Comparison of ENCODE assay signal across 17 mouse cellular contexts in the genomic region with DNA sequence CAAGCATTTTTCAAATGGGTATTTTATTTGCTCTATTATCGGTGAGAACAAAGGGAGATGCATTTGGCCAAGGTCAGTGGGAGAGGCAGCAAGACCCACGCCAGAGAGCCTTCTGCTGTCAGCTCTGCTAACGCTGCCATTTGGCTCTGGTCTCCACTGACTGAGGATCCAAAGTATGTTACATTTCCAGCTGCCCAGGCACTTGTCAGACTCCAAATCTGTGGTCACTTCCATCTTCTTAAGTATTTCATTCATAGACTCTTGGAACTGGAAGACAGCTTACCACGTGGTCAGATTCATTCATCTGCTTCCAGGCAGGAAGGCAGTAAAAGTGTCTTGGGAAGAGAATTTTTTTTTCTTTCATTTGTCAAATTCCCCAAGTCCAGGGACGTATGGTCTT.
DNase-seq lines count a peak whose midpoint lies in the region; ATAC-seq and TF ChIP-seq lines count a peak whose summit lies in the region.
"Had no signal": no experiment of that assay in that cellular context is flagged by ENCODE, and none has a peak within 500 bp of the region (broad histone marks: within the 10 kb centered on the region; RNA-seq: fewer than 3 reads in every experiment).

No protein-coding gene starts in this region.

- no peak for ATAC-seq in heart, embryonic 12.5 days (ENCODE audit: insufficient number of reproducible peaks, low FRiP score)
- peak; percentile 52; the same call in 1 of the 2 replicates for ATAC-seq in lung, embryonic 15.5 days (ENCODE audit: borderline replicate concordance, extremely low read depth, low FRiP score, low TSS enrichment)
- ATAC-seq: activated CD4-positive, CD25-positive, alpha-beta regulatory T cell, adult 4 months had no signal

- intact Hi-C loops in heart, postnatal 14 days (cut with DNase I), result no loop called here

- no peaks in the 10 kb centered on the region for H3K9me3 ChIP-seq in heart, embryonic 12.5 days (replicated peaks)
- no peaks in the 10 kb centered on the region for H3K9me3 ChIP-seq in lung, embryonic 15.5 days
- H3K9me3 ChIP-seq: limb, embryonic 13.5 days; midbrain, embryonic 12.5 days had no signal

- H3K4me2 ChIP-seq in heart, embryonic 12.5 days, result no peak overlapping the region
- H3K4me2 ChIP-seq in lung, embryonic 15.5 days, result no peak overlapping the region
- H3K4me2 ChIP-seq: hindbrain, embryonic 14.5 days; limb, embryonic 13.5 days; midbrain, embryonic 12.5 days had no signal

- no peak for TF ChIP-seq CTCF in lung, adult 2 months (IDR thresholded peaks at IDR 0.05; ENCODE audit: insufficient read depth, low read length)

- no peaks in the 10 kb centered on the region for H3K27me3 ChIP-seq in heart, embryonic 12.5 days (replicated peaks)
- H3K27me3 ChIP-seq in lung, embryonic 15.5 days, result no peaks in the 10 kb centered on the region
- H3K27me3 ChIP-seq: limb, embryonic 13.5 days; midbrain, embryonic 12.5 days had no signal

- WGBS in heart, embryonic 12.5 days, result 62% methylated on average over 5 of the region's 5 CpGs
- 39% methylated on average over 5 of the region's 5 CpGs for WGBS in lung, embryonic 15.5 days
- WGBS in lung, adult 2 months, result 47% methylated on average over 5 of the region's 5 CpGs

- peak; percentile 43 for DNase-seq in adrenal gland, postnatal 10 days
- no peak for DNase-seq in adrenal gland, postnatal 25 days
- DNase-seq in heart, postnatal 14 days, result peak; percentile 8 to 21
- DNase-seq in lung, adult 2 months, result no peak
- DNase-seq in skeletal muscle tissue, adult 2 months (ENCODE audit: low read depth, low spot score), result peak; percentile 14
- DNase-seq in spleen, adult 18-20 months, result no peak
- DNase-seq: cerebellum, adult 9-10 months; heart, adult 11 months; kidney, adult 11 months had no signal

- H3K9ac ChIP-seq in heart, embryonic 12.5 days, result no peak overlapping the region
- no peak overlapping the region for H3K9ac ChIP-seq in lung, embryonic 15.5 days
- H3K9ac ChIP-seq: hindbrain, embryonic 14.5 days; limb, embryonic 13.5 days; midbrain, embryonic 12.5 days had no signal

- no peaks in the 10 kb centered on the region for H3K36me3 ChIP-seq in heart, embryonic 12.5 days
- no peaks in the 10 kb centered on the region for H3K36me3 ChIP-seq in lung, embryonic 15.5 days
- H3K36me3 ChIP-seq: limb, embryonic 13.5 days; midbrain, embryonic 12.5 days had no signal

- 0 out of 2 replicates have a peak, but pooled peaks cover 7% of the 10 kb centered on the region for H3K4me1 ChIP-seq in heart, embryonic 12.5 days (replicated peaks)
- H3K4me1 ChIP-seq in lung, embryonic 15.5 days, result peaks cover 7% of the 10 kb centered on the region
- no peaks in the 10 kb centered on the region; the same call in 1 of the 2 replicates for H3K4me1 ChIP-seq in lung, adult 2 months (ENCODE audit: control insufficient read depth, insufficient read depth, low read length)

- TF ChIP-seq POLR2A in lung, adult 2 months (IDR thresholded peaks at IDR 0.05; ENCODE audit: borderline replicate concordance, extremely low read depth, low read depth, low read length), result no peak

- no peak overlapping the region for H3K4me3 ChIP-seq in heart, embryonic 12.5 days
- no peak overlapping the region for H3K4me3 ChIP-seq in lung, embryonic 15.5 days
- no peak overlapping the region for H3K4me3 ChIP-seq in lung, adult 2 months (replicated peaks; ENCODE audit: extremely low read depth, low read depth, low read length)
- H3K4me3 ChIP-seq: erythroblast, embryonic 14.5 days; layer of hippocampus, adult 2 months; limb, embryonic 13.5 days; midbrain, embryonic 12.5 days had no signal

- H3K27ac ChIP-seq in heart, embryonic 12.5 days (ENCODE audit: poor library complexity, severe bottlenecking), result no peak overlapping the region
- H3K27ac ChIP-seq in lung, embryonic 15.5 days, result no peak overlapping the region
- H3K27ac ChIP-seq: hindbrain, embryonic 14.5 days; layer of hippocampus, adult 2 months; limb, embryonic 13.5 days; midbrain, embryonic 12.5 days had no signal

Comparison
In these comparisons a context has a peak if more than half of its experiments do, and no peak if none do; other contexts are left out.
1. DNase-seq: peak in adrenal gland, postnatal 10 days (single experiment), heart, postnatal 14 days (2 of 2) and skeletal muscle tissue, adult 2 months (single experiment); none in adrenal gland, postnatal 25 days (single experiment), lung, adult 2 months (single experiment) and spleen, adult 18-20 months (0 of 2).